Mouse (Mus musculus): ENCODE results near the gene Slc39a3. TPM values are rescaled to one million over a fixed set of nuclear protein-coding genes. Genes with fewer than 3 reads are reported as not detected.
A peak's percentile ranks its signal among the peaks of the same experiment; 100 is the strongest.

The Slc39a3 gene
- polyA plus RNA-seq, 1 experiment from 2014 or later: 15.7 TPM

DNA sequence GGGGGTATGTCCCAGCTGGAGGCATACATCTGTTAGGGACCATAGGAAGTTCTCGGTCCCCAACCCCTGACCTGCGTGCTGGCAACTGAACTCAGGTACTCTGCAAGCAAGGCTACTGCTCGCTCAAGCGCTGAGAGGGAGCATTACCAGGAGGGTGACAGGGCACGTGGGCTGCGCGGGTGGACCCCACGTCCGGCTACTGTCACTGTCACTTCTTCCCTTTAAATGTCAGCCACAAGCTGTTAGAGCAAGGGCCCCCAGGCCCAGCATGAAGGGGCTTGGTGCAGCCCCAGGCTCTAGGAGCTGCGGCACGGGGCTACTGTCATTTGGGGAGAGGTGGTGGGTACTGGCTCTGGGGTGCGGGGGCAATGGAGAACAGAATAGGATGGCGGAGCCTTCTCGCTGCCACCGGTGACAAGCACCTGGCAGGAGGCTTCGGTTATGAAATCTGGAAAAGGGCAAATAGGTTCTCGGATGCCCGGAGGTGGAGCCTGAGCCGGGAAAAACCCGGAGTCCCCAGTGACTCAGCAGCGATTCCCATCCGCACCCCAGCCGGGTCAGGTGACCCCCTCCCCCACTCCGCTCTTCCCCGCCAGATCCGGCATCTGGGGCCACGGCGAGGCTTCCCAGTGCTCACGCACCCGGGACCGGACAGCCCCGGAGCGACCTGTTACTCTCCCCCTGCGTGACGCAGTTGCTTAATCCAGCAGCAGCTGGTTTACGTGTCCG lies 51.8 kb downstream of the Slc39a3 start:
- H3K4me1 ChIP-seq: peaks cover 26% of the 10 kb centered on the region
- 10% methylated on average over 37 of the region's 37 CpGs for WGBS
- 0 out of 2 replicates have a peak overlapping the region, but pooled peaks have one; percentile 7 for H3K27ac ChIP-seq
- peak overlapping the region; percentile 39 for H3K4me3 ChIP-seq
- H3K9me3 ChIP-seq: no peaks in the 10 kb centered on the region
- no peaks in the 10 kb centered on the region for H3K36me3 ChIP-seq (replicated peaks)
- H3K27me3 ChIP-seq (ENCODE audit: poor library complexity, severe bottlenecking): peaks cover 61% of the 10 kb centered on the region
- DNase-seq (ENCODE audit: extremely low spot score, low spot score): no peak

DNA sequence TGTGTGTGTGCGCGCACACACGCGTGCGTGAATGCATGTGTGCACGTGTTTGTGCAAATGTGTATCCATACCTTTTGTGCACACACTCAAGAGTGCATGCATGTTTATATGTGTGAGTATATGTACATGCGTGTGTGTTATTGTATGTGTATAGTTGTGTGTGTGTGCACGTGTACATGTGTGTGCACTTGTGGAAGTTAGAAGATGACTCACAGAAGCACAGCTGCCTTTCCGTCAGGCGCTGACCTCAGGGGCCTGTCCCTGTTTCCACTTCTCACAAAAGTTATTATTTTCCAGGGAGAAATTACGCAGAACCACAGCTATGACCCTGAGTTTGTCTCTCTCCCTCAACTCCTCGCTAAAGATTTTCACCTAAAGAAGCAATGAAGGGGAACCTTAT lies 53.0 kb downstream of the Slc39a3 start:
- WGBS: 90% methylated on average over 12 of the region's 12 CpGs
- Histone ChIP-seq H3K27ac (no peak overlapping the region), H3K27me3 (ENCODE audit: poor library complexity, severe bottlenecking) (peaks cover 57% of the 10 kb centered on the region), H3K4me3 (no peak overlapping the region), H3K9me3 (no peaks in the 10 kb centered on the region), H3K4me1 (peaks cover 26% of the 10 kb centered on the region), H3K36me3 (replicated peaks) (no peaks in the 10 kb centered on the region)
- DNase-seq (ENCODE audit: extremely low spot score, low spot score): no peak

DNA sequence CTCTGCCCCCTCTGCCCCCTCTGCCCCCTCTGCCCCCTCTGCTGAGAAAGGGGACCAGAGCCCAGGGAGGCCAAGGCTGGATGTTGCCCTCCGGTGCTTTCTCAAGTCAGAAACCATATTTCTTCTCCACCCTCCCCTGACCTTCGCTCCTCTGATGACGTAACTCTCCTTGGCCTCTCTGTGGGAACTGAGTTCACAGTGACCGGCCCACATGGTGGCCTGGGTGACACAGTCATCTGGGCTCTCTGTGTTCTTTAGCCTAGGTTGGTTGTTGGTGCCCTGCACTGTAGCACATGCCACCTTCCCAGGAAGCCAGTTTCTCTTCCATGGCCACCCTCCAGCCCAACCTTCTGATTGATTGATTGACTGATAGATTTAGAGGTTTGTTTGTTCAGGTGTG lies 54.8 kb downstream of the Slc39a3 start:
- WGBS: 78% methylated on average over 4 of the region's 4 CpGs
- DNase-seq (ENCODE audit: extremely low spot score, low spot score): no peak
- no peaks in the 10 kb centered on the region for H3K36me3 ChIP-seq (replicated peaks)
- H3K9me3 ChIP-seq: no peaks in the 10 kb centered on the region
- peaks cover 40% of the 10 kb centered on the region for H3K27me3 ChIP-seq (ENCODE audit: poor library complexity, severe bottlenecking)
- H3K27ac ChIP-seq: no peak overlapping the region
- no peak overlapping the region for H3K4me3 ChIP-seq
- H3K4me1 ChIP-seq: peaks cover 18% of the 10 kb centered on the region

DNA sequence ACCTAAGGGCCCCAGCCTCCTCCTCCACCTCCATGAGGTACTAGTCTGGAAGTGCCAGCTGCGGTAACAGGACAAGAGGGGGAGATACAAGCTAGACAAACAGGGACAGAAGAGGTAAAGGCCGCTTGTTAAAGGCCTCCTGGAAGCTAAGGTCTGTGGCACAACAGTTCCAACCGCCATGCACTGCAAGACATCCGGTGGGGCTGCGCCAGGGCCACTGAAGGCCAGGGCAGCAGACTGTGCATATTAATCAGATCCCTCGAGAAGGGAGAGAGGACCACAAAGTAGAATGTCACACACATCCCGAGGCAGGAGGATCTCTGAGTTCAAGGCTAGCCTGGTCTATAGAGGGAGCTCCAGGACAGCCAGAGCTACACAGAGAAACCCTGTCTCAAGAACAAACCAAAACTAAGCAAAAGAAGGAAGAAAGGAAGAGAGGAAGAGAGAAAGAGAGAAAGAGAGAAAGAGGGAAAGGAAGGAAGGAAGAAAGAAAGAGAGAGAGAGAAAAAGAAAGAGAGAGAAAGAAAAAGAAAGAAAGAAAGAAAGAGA lies 55.6 kb downstream of the Slc39a3 start:
- no peaks in the 10 kb centered on the region for H3K9me3 ChIP-seq
- peaks cover 33% of the 10 kb centered on the region for H3K27me3 ChIP-seq (ENCODE audit: poor library complexity, severe bottlenecking)
- no peak overlapping the region for H3K4me3 ChIP-seq
- peaks cover 18% of the 10 kb centered on the region for H3K4me1 ChIP-seq
- H3K36me3 ChIP-seq (replicated peaks): no peaks in the 10 kb centered on the region
- DNase-seq (ENCODE audit: extremely low spot score, low spot score): no peak
- 58% methylated on average over 7 of the region's 7 CpGs for WGBS
- H3K27ac ChIP-seq: no peak overlapping the region

Other genes with a start within 250 kb of the Slc39a3 start
- gene Sf3a2, start 239.2 kb downstream of the Slc39a3 start, polyA plus RNA-seq (2016; fragmentation: Nextera tagmentation; extraction: Ambion mirVana): 110 and 118 TPM in 2 replicates
- gene Plekhj1, start 238.8 kb downstream of the Slc39a3 start, polyA plus RNA-seq (2016; fragmentation: Nextera tagmentation; extraction: Ambion mirVana): 196 and 197 TPM in 2 replicates
- gene Amh, start 232.2 kb downstream of the Slc39a3 start, polyA plus RNA-seq (2016; fragmentation: Nextera tagmentation; extraction: Ambion mirVana): 0.09 TPM in 2 replicates
- 0.40 and 0.65 TPM in 2 replicates for gene Jsrp1, start 223.9 kb downstream of the Slc39a3 start, polyA plus RNA-seq (2016; fragmentation: Nextera tagmentation; extraction: Ambion mirVana)
- 2,273 and 2,281 TPM in 2 replicates for gene Oaz1, start 210.8 kb downstream of the Slc39a3 start, polyA plus RNA-seq (2016; fragmentation: Nextera tagmentation; extraction: Ambion mirVana)
- gene Lingo3, start 193.4 kb downstream of the Slc39a3 start, polyA plus RNA-seq (2016; fragmentation: Nextera tagmentation; extraction: Ambion mirVana): 1.5 and 2.0 TPM in 2 replicates
- gene Lsm7, start 182.2 kb downstream of the Slc39a3 start, polyA plus RNA-seq (2016; fragmentation: Nextera tagmentation; extraction: Ambion mirVana): 351 and 360 TPM in 2 replicates
- gene Sppl2b, start 182.2 kb downstream of the Slc39a3 start, polyA plus RNA-seq (2016; fragmentation: Nextera tagmentation; extraction: Ambion mirVana): 43.9 and 44.9 TPM in 2 replicates
- 0.05 TPM in 1 of 2 replicates, not detected in the other for gene Tmprss9, start 165.6 kb downstream of the Slc39a3 start, polyA plus RNA-seq (2016; fragmentation: Nextera tagmentation; extraction: Ambion mirVana)
- 395 and 401 TPM in 2 replicates for gene Timm13, start 136.5 kb downstream of the Slc39a3 start, polyA plus RNA-seq (2016; fragmentation: Nextera tagmentation; extraction: Ambion mirVana)
- 85.6 and 89.5 TPM in 2 replicates for gene Lmnb2, start 119.2 kb downstream of the Slc39a3 start, polyA plus RNA-seq (2016; fragmentation: Nextera tagmentation; extraction: Ambion mirVana)
- 5.9 and 6.3 TPM in 2 replicates for gene Gadd45b, start 107.4 kb downstream of the Slc39a3 start, polyA plus RNA-seq (2016; fragmentation: Nextera tagmentation; extraction: Ambion mirVana)
- gene Gng7, start 22.5 kb downstream of the Slc39a3 start, polyA plus RNA-seq (2016; fragmentation: Nextera tagmentation; extraction: Ambion mirVana): 6.3 and 6.9 TPM in 2 replicates
- gene Diras1, start 11.8 kb downstream of the Slc39a3 start, polyA plus RNA-seq (2016; fragmentation: Nextera tagmentation; extraction: Ambion mirVana): 2.1 and 2.5 TPM in 2 replicates
- 285 and 286 TPM in 2 replicates for gene Sgta, start 22.8 kb upstream of the Slc39a3 start, polyA plus RNA-seq (2016; fragmentation: Nextera tagmentation; extraction: Ambion mirVana)
- 106 and 114 TPM in 2 replicates for gene Thop1, start 32.6 kb upstream of the Slc39a3 start, polyA plus RNA-seq (2016; fragmentation: Nextera tagmentation; extraction: Ambion mirVana)
- gene Creb3l3, start 61.4 kb upstream of the Slc39a3 start, polyA plus RNA-seq (2016; fragmentation: Nextera tagmentation; extraction: Ambion mirVana): 0.14 and 0.22 TPM in 2 replicates
- 186 and 206 TPM in 2 replicates for gene Map2k2, start 68.5 kb upstream of the Slc39a3 start, polyA plus RNA-seq (2016; fragmentation: Nextera tagmentation; extraction: Ambion mirVana)
- 6.8 and 7.5 TPM in 2 replicates for gene Zbtb7a, start 97.8 kb upstream of the Slc39a3 start, polyA plus RNA-seq (2016; fragmentation: Nextera tagmentation; extraction: Ambion mirVana)
- 56.2 and 58.7 TPM in 2 replicates for gene Pias4, start 130.5 kb upstream of the Slc39a3 start, polyA plus RNA-seq (2016; fragmentation: Nextera tagmentation; extraction: Ambion mirVana)
- gene Eef2, start 139.2 kb upstream of the Slc39a3 start, polyA plus RNA-seq (2016; fragmentation: Nextera tagmentation; extraction: Ambion mirVana): 596 and 599 TPM in 2 replicates
- gene Dapk3, start 145.6 kb upstream of the Slc39a3 start, polyA plus RNA-seq (2016; fragmentation: Nextera tagmentation; extraction: Ambion mirVana): 41.6 and 44.9 TPM in 2 replicates
- gene 4930442H23Rik, start 146.4 kb upstream of the Slc39a3 start, polyA plus RNA-seq (2016; fragmentation: Nextera tagmentation; extraction: Ambion mirVana): not detected in 2 replicates
- not detected in 2 replicates for gene Nmrk2, start 164.6 kb upstream of the Slc39a3 start, polyA plus RNA-seq (2016; fragmentation: Nextera tagmentation; extraction: Ambion mirVana)
- gene Atcay, start 193.4 kb upstream of the Slc39a3 start, polyA plus RNA-seq (2016; fragmentation: Nextera tagmentation; extraction: Ambion mirVana): 5.3 and 6.7 TPM in 2 replicates
- gene Zfr2, start 195.7 kb upstream of the Slc39a3 start, polyA plus RNA-seq (2016; fragmentation: Nextera tagmentation; extraction: Ambion mirVana): 2.4 and 2.7 TPM in 2 replicates
- 3.7 and 5.0 TPM in 2 replicates for gene Matk, start 215.5 kb upstream of the Slc39a3 start, polyA plus RNA-seq (2016; fragmentation: Nextera tagmentation; extraction: Ambion mirVana)
- gene Mrpl54, start 229.5 kb upstream of the Slc39a3 start, polyA plus RNA-seq (2016; fragmentation: Nextera tagmentation; extraction: Ambion mirVana): 217 TPM in 2 replicates
- gene Apba3, start 229.5 kb upstream of the Slc39a3 start, polyA plus RNA-seq (2016; fragmentation: Nextera tagmentation; extraction: Ambion mirVana): 51.9 and 52.1 TPM in 2 replicates